Mouse (Mus musculus) hindbrain, embryonic 13.5 days (tissue): ENCODE data around the gene Igsf21. TPM values are rescaled to one million over a fixed set of nuclear protein-coding genes. Genes with fewer than 3 reads are reported as not detected.

Experiments
- ATAC-seq: fragments of 200-750 bp; cut with Nextera tagmentation; 2 replicates; pipeline ENCODE4 v1.8.0; 2017; ENCODE audit warnings: moderate TSS enrichment; ENCODE audit not compliant: low FRiP score
- H3K27ac ChIP-seq: fragments of 300-500 bp; sonication (generic); 2 replicates; pipeline ENCODE4 v1.5.1; 2015; ENCODE audit warnings: inconsistent platforms, mild to moderate bottlenecking, moderate library complexity
- H3K27me3 ChIP-seq: fragments of 300-500 bp; sonication (generic); 2 replicates; pipeline ENCODE4 v1.6.1; 2015; ENCODE audit warnings: mild to moderate bottlenecking, inconsistent platforms
- H3K36me3 ChIP-seq: fragments of 300-500 bp; sonication (generic); 2 replicates; pipeline ENCODE4 v1.6.1; 2015; ENCODE audit warnings: mild to moderate bottlenecking, inconsistent platforms
- H3K4me1 ChIP-seq: fragments of 300-500 bp; sonication (generic); replicated peaks from 2 replicates; pipeline ENCODE4 v1.6.1; 2015; ENCODE audit warnings: inconsistent platforms
- H3K4me2 ChIP-seq: fragments of 300-500 bp; sonication (generic); 2 replicates; pipeline ENCODE4 v1.6.1; 2015; ENCODE audit warnings: inconsistent platforms, mild to moderate bottlenecking, moderate library complexity
- H3K4me3 ChIP-seq: fragments of 300-500 bp; sonication (generic); 2 replicates; pipeline ENCODE4 v1.5.1; 2015; ENCODE audit warnings: mild to moderate bottlenecking, inconsistent platforms
- H3K9ac ChIP-seq: fragments of 300-500 bp; sonication (generic); 2 replicates; pipeline ENCODE4 v1.6.1; 2015; ENCODE audit warnings: mild to moderate bottlenecking, inconsistent platforms
- H3K9me3 ChIP-seq: fragments of 300-500 bp; sonication (generic); 2 replicates; pipeline ENCODE4 v1.6.1; 2016; ENCODE audit warnings: inconsistent platforms
- WGBS: fragments of 180-500 bp; shearing (Covaris S2); methylation state at CpG from one replicate; pipeline ENCODE4 v1.1.7; 2015; 5-methylcytosine and 5-hydroxymethylcytosine counted together
- polyA plus RNA-seq: library from polyadenylated mRNA; unstranded; fragments of >200 nt; fragmentation: Nextera tagmentation; extraction: Ambion mirVana; gene quantifications from 2 replicates; pipeline ENCODE4 v1.2.1, GENCODE M21; 2015

Igsf21 gene
- polyA plus RNA-seq, 1 experiment from 2014 or later = 46.4 TPM

DNA sequence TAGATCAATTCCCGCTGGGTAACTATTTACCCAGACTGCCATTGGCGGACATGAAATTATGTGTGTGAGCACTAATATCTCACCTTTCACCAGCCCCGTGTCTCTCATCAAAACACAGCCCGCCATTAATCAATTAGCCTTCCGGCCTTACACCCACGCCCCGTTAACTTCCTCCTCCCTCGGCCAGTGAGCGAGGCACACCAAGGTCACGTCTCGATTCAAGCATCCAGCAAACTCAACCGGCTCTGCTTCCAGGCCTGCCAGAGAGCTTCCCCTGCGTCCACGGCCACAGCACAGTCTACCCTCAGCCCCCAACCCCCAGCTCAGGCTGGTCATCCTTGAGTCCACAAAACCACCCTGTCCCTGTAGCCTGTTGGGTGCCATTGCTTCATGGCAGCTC, 32.2 kb downstream of the Igsf21 start:
- Histone ChIP-seq H3K36me3 (no peaks in the 10 kb centered on the region), H3K9me3 (no peaks in the 10 kb centered on the region), H3K4me3 (no peak overlapping the region), H3K4me2 (no peak overlapping the region), H3K9ac (no peak overlapping the region), H3K27me3 (peaks cover 10% of the 10 kb centered on the region), H3K4me1 (peaks cover 66% of the 10 kb centered on the region), H3K27ac (no peak overlapping the region)
- 40% methylated on average over 14 of the region's 14 CpGs for WGBS
- no peak for ATAC-seq

DNA sequence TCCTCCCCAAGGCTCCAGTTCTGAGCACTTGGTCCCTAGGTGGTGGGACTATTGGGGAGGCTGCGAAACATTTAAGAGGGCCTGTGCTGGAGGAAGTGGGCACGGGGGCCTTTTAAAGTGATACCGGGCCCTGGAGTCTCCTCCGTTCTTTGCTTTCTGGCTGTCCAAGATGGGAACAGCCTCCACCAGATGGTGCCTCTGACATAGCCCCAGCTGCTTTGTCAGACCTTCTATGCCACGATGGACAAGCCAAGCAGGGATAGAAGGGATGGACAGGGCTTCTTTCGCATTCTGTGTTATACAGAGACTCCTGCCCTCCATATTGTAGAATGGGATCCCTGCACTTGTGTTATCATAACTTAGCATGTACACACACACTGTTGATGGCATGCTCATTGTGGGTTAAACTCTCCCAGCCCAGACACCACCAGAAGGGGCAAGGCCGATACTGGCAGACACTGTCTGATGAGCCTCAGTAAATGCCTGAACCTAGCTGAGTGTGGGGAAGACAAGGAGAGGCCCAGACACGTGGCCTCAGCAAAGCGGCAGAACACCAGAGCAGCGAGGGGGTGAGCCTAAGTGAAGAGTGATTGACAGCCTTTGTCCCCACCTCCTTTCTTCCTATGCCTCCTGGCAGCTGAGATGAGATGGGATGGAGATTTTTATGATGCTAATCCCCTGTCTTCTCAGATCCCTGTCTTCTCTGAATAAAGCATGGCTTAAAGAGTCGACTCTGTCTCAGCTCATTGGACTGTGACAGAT, 36.3 kb downstream of the Igsf21 start:
- 41% methylated on average over 11 of the region's 11 CpGs for WGBS
- H3K27ac ChIP-seq = no peak overlapping the region
- H3K9me3 ChIP-seq = no peaks in the 10 kb centered on the region
- H3K4me3 ChIP-seq = no peak overlapping the region
- no peak for ATAC-seq
- no peak overlapping the region for H3K9ac ChIP-seq
- no peak overlapping the region for H3K4me2 ChIP-seq
- no peaks in the 10 kb centered on the region for H3K36me3 ChIP-seq
- peaks cover 56% of the 10 kb centered on the region for H3K4me1 ChIP-seq
- peaks cover 14% of the 10 kb centered on the region for H3K27me3 ChIP-seq

DNA sequence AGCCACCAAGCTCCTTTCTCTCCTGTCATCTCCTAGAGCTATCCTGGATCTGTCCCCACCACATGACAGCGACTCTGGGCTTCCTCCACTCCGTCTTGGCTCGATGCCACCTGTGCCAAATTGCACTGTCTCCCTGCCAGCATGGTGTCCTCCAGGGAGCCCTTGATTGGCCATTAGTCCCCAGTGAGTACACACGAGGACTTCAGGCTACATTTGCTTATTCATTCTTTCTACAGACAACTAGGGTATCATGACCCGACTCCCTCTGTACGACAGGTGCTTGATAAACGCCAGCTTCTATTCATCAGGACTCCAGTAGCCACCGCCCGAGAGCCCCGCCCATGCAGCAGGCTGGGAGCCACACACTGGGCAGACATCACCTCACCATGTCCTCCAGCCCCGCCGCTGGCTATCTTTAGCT, 40.8 kb downstream of the Igsf21 start:
- no peak overlapping the region for H3K4me2 ChIP-seq
- peaks cover 5% of the 10 kb centered on the region; the same call in 1 of the 2 replicates for H3K27me3 ChIP-seq
- no peaks in the 10 kb centered on the region for H3K36me3 ChIP-seq
- H3K9ac ChIP-seq = no peak overlapping the region
- H3K9me3 ChIP-seq = no peaks in the 10 kb centered on the region
- ATAC-seq = no peak; the same call in 1 of the 2 replicates
- H3K4me3 ChIP-seq = no peak overlapping the region
- WGBS = 52% methylated on average over 12 of the region's 12 CpGs
- no peak overlapping the region; the same call in 1 of the 2 replicates for H3K27ac ChIP-seq
- H3K4me1 ChIP-seq = peaks cover 35% of the 10 kb centered on the region

DNA sequence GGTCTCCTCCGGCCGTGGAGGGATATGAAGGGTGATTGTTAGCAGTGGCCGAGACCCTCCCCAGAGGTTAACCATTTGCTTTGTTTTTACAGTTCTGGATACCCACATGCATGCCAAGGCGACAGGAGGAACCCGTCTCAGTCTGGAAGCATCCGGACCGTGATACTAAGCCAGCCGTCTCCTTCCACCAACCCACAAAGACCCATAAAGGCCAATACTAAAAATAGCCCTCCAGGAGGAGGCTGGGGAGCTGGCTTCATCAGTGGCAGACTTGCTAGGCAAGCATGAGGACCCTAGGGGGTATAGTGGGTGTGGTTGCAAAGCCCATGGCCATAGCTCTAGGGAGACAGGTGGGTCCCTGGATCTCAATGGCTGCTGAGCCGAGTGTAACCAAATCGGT, 41.8 kb downstream of the Igsf21 start:
- Histone ChIP-seq H3K27me3 (peaks cover 5% of the 10 kb centered on the region; the same call in 1 of the 2 replicates), H3K4me1 (peaks cover 25% of the 10 kb centered on the region), H3K36me3 (no peaks in the 10 kb centered on the region), H3K4me3 (no peak overlapping the region), H3K4me2 (no peak overlapping the region), H3K9ac (no peak overlapping the region), H3K27ac (peak overlapping the region; percentile 64; the same call in 1 of the 2 replicates), H3K9me3 (no peaks in the 10 kb centered on the region)
- no peak for ATAC-seq
- 81% methylated on average over 10 of the region's 10 CpGs for WGBS

DNA sequence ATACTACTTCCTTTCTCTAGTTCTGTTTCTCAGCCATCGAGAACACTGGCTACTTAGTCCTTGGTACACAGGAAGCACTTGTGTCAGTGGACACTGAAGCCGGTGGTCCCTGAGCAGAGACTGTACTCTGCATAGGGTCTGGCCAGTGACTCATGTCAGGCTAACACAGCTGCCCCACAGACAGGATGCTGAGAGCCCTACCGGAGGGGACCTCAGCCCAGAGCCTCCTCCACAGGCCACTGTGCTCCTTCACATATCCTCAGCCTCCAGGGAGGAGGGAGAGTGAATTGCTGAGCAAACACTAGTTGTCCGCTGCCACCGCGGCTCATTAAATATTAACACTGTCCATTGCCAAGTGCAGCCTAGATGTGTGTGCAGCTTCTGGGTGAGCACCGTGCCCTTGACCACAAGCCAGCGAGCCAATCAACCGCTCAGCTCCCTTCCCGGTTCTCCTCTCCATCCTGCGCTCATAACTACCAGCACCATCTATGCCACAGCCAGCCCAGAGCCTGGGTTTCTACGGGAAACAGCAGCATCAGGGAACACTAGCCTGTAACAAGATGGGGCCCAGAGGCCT, 42.8 kb downstream of the Igsf21 start:
- 71% methylated on average over 12 of the region's 12 CpGs for WGBS
- Histone ChIP-seq H3K4me3 (no peak overlapping the region), H3K36me3 (no peaks in the 10 kb centered on the region), H3K9me3 (no peaks in the 10 kb centered on the region), H3K4me1 (peaks cover 25% of the 10 kb centered on the region), H3K4me2 (no peak overlapping the region), H3K27ac (peak overlapping the region; percentile 64), H3K27me3 (no peaks in the 10 kb centered on the region), H3K9ac (no peak overlapping the region)
- ATAC-seq = peak; percentile 56; the same call in 1 of the 2 replicates

DNA sequence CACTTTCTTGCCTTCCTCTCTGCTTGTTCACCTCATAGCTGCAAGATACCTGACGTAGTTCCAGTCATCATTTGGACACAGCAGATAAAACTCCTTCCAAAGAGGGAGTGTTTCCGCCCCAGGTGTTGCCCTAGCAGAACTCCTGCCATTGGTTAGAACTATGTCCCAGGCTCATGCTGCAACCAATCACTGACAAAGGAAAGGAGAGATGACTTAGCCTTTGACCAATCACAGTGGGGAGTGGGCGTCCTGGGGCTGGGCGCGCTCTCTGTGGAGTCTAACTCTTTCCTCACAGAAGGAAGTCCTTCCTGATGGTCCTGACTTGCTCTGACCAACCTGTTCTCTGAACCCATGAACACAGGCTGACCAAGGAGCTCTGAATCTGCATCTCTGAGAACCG, 44.4 kb downstream of the Igsf21 start:
- Histone ChIP-seq H3K4me1 (peaks cover 30% of the 10 kb centered on the region), H3K27me3 (no peaks in the 10 kb centered on the region; the same call in 1 of the 2 replicates), H3K4me3 (no peak overlapping the region), H3K4me2 (no peak overlapping the region), H3K27ac (no peak overlapping the region), H3K36me3 (no peaks in the 10 kb centered on the region), H3K9ac (no peak overlapping the region), H3K9me3 (no peaks in the 10 kb centered on the region)
- no peak for ATAC-seq
- WGBS = 42% methylated on average over 6 of the region's 6 CpGs

DNA sequence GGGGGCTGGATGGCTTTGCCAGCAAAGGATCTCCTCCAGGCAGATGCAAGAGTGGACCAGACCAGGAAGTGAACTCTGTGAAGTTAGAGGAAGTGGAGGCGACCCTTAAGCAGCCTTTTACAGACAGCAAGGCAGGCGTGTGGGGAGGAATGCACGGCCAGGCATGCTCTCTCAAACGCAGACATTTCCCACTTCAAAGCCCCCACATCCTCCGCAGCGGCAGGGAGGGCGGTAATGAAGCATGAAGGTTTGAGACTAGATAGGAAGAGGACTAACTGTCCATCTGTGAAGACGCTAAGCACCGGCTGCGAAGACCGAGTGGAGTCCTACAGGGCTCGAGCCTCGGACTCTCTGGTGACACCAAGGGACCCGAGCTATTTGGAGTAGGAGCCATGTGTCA, 46.3 kb downstream of the Igsf21 start:
- Histone ChIP-seq H3K4me1 (peaks cover 30% of the 10 kb centered on the region), H3K27ac (no peak overlapping the region), H3K36me3 (no peaks in the 10 kb centered on the region), H3K4me2 (no peak overlapping the region), H3K4me3 (no peak overlapping the region), H3K9ac (no peak overlapping the region), H3K27me3 (peaks cover 2% of the 10 kb centered on the region; the same call in 1 of the 2 replicates), H3K9me3 (no peaks in the 10 kb centered on the region)
- WGBS = 75% methylated on average over 14 of the region's 14 CpGs
- no peak for ATAC-seq

- no peak overlapping the region for H3K9ac ChIP-seq
- WGBS = 56% methylated on average over 9 of the region's 9 CpGs
- peaks cover 22% of the 10 kb centered on the region for H3K4me1 ChIP-seq
- no peaks in the 10 kb centered on the region for H3K36me3 ChIP-seq
- peaks cover 2% of the 10 kb centered on the region; the same call in 1 of the 2 replicates for H3K27me3 ChIP-seq
- H3K4me3 ChIP-seq = no peak overlapping the region
- H3K4me2 ChIP-seq = no peak overlapping the region
- H3K9me3 ChIP-seq = no peaks in the 10 kb centered on the region
- no peak for ATAC-seq
- no peak overlapping the region for H3K27ac ChIP-seq
Measured at GRCm38 (mm10) chr4:140196717-140197116, 49.9 kb downstream of the Igsf21 start.

GRCm38 (mm10) chr4:140192276-140193002, 54.1 kb downstream of the Igsf21 start:
- Histone ChIP-seq H3K4me2 (no peak overlapping the region), H3K9ac (no peak overlapping the region), H3K4me3 (no peak overlapping the region), H3K27ac (peak overlapping the region; percentile 23; the same call in 1 of the 2 replicates), H3K27me3 (0 out of 2 replicates have a peak, but pooled peaks cover 2% of the 10 kb centered on the region), H3K9me3 (no peaks in the 10 kb centered on the region), H3K36me3 (no peaks in the 10 kb centered on the region), H3K4me1 (peaks cover 37% of the 10 kb centered on the region)
- ATAC-seq = no peak
- 78% methylated on average over 18 of the region's 18 CpGs for whole genome bisulfite sequencing

DNA sequence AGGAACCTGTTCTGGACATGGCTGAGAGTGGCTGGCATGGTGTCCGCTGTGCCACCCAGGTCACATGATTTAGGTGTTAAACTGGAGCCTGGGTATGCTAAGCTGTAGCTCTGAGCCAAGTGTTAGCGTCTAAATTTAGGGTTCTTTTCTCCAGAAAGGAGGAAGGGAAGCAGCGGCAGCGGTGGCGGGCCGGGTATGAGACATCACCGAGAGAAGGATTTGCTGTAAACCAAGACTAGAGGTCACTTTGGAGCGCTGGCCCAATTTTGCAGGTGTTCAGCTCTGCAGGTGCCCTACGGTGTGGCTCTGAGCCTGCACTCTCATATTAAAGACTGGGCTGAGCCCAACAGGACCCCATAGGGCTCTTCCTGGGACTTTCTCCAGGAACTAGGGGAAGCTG, 57.0 kb downstream of the Igsf21 start:
- 92% methylated on average over 9 of the region's 9 CpGs for WGBS
- H3K9ac ChIP-seq = no peak overlapping the region
- no peak overlapping the region for H3K27ac ChIP-seq
- H3K4me3 ChIP-seq = no peak overlapping the region
- H3K9me3 ChIP-seq = no peaks in the 10 kb centered on the region
- no peak; the same call in 1 of the 2 replicates for ATAC-seq
- peaks cover 48% of the 10 kb centered on the region for H3K4me1 ChIP-seq
- H3K36me3 ChIP-seq = no peaks in the 10 kb centered on the region
- H3K27me3 ChIP-seq = no peaks in the 10 kb centered on the region
- no peak overlapping the region for H3K4me2 ChIP-seq

DNA sequence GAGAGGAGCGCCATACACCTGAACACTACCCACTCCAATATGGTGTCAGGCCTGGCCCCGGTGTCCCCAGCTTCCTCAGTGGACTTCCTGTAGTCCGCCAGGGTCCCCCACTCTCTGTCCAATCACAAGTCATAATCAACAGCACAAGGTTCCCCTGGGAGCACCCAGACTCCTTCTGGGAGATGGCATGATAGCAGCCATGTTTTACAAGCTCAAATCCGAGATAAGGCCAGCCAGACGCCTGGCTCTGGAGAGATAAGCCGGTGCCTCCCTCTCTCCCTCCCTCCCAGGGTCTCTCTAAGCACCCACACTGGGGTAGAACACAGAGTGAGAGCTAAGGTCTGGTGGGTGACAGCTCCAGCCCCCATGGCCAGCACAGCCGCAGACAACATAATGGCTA, 58.0 kb downstream of the Igsf21 start:
- Histone ChIP-seq H3K4me1 (peaks cover 50% of the 10 kb centered on the region), H3K9ac (no peak overlapping the region), H3K27me3 (no peaks in the 10 kb centered on the region), H3K27ac (peak overlapping the region; percentile 80; the same call in 1 of the 2 replicates), H3K9me3 (no peaks in the 10 kb centered on the region), H3K36me3 (no peaks in the 10 kb centered on the region), H3K4me3 (no peak overlapping the region), H3K4me2 (no peak overlapping the region)
- 86% methylated on average over 7 of the region's 7 CpGs for WGBS
- ATAC-seq = no peak
